Mouse (Mus musculus) testis, postnatal 10 days (tissue): ENCODE results near the gene Hddc2.

ENCODE experiments used
- DNase-seq: peaks from one replicate; pipeline ENCODE4 v3.0.0; 2021; ENCODE audit warnings: low spot score

The Hddc2 gene

DNA sequence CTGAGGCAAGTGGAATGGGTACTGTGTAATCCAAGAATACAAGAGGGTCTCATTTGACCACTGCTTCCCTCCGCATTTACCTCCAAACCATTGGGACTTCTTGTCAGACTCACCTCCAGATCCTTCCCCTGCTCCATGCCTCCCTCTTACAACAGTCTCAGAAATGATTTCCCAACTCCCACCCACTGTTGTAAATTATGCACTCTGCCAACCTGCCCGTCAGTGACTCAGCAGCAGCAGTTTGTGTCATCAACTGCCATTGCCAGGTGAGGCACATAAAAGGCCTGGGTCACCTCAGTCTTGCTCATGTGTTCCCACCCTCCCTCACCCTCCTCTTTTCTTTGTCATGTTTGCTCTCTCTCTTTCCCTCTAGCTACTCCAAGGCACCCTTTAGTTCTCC lies 41.0 kb downstream of the Hddc2 start:
- DNase-seq = no peak

DNA sequence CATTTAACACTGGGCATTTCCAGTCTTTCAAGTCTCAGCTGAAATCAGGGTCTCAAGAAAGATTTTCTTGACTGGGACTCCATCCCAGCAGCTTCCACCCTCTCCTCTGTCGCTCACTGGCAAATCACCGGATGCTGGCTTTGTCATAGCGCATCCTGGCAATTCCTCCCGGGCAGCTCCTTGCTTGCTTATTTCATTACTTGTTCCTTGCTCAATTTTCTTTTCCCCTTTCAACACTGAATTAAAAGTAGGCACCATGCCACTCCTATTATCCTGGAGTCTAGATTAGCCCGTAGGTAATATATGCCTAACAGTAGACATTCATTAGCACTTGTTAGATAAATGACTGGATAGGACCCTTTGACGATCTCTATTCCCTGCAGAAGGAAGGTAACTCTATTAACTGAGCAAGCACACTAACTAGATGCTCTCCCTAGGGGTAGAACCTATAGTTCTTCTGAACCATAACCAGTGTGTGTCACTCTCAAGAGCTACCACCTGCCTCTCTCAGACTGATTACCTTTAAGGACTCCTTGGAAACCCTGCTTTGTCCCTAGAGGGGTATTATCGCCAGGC lies 41.8 kb downstream of the Hddc2 start:
- DNase-seq = no peak

DNA sequence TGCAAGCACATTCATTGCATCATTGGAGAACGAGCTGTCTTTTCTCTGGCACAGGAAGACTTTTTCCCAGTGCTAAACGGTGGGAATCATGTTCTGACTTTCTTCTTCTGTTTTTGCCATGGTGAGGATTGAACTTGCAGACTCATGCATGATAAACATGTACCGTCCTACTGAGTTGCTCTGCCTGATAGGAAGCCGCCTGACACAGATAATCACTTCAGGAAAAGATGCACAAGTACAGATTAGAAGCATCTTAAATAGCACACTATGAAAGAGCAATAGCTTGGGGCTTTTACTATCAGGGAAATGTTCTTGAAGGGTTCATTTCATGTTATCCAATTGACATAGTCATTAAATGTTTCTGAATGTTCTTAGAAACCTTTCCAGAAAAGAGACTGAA lies 46.6 kb downstream of the Hddc2 start:
- DNase-seq = no peak

DNA sequence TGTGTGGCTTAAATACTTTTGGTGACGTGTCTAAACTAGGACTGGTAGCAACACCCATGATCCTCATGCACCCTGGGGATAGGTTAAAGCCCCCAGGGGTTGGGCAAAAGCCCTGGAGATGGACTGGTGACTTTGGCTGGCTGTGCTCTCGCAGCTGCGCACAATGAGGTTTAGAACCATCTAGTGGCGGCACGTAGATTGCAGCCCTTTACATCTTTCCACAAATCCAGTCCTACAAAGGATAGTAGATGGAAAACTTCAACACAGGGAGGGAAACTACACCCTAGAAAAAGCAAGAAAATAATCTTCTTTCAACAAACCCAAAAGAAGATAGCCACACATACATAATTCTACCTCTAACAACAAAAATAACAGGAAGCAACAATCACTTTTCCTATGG lies 57.0 kb downstream of the Hddc2 start:
- peak; percentile 40 for DNase-seq
